Mouse (Mus musculus): ENCODE results near the gene Lmcd1. TPM values are rescaled to one million over a fixed set of nuclear protein-coding genes. Genes with fewer than 3 reads are reported as not detected.

The Lmcd1 gene
- polyA plus RNA-seq, 3 experiments from 2014 or later: not detected

- ATAC-seq: no peak
Measured at GRCm38 (mm10) chr6:112362349-112362958, 88.9 kb downstream of the Lmcd1 start.

- no peak for ATAC-seq
Measured at GRCm38 (mm10) chr6:112364581-112364980, 91.0 kb downstream of the Lmcd1 start.

- no peak for ATAC-seq
Measured at GRCm38 (mm10) chr6:112365294-112365693, 91.7 kb downstream of the Lmcd1 start.

GRCm38 (mm10) chr6:112373886-112374585 lies 100.5 kb downstream of the Lmcd1 start:
- ATAC-seq: no peak

GRCm38 (mm10) chr6:112375661-112376392 lies 102.3 kb downstream of the Lmcd1 start:
- no peak for ATAC-seq

GRCm38 (mm10) chr6:112379054-112379453 lies 105.5 kb downstream of the Lmcd1 start:
- no peak for ATAC-seq

Other genes with a start within 250 kb of the Lmcd1 start
- gene Ssu2, start 114.3 kb downstream of the Lmcd1 start, polyA plus RNA-seq (2017; shearing (Covaris generic)): not detected
- gene Cav3, start 185.7 kb downstream of the Lmcd1 start, polyA plus RNA-seq (2017; shearing (Covaris generic)): not detected
- gene Oxtr, start 216.2 kb downstream of the Lmcd1 start, polyA plus RNA-seq (2017; shearing (Covaris generic)): not detected

Data from inflammation-experienced regulatory T-cells, adult 6 months (primary cell).